Mouse (Mus musculus): ENCODE measurements at regions not wholly inside any gene's neighbourhood (a gene's known extent, or its start where the extent isn't known, plus 50 kb on each side); places are given as distances from the start of the nearest gene placed in this dataset.

- WGBS: 69% methylated on average over 3 of the region's 3 CpGs
- no peak overlapping the region for H3K4me3 ChIP-seq (ENCODE audit: low read depth, low read length)
- no peak overlapping the region for H3K27ac ChIP-seq (ENCODE audit: low read depth)
- no peak overlapping the region for H3K4me2 ChIP-seq (ENCODE audit: low read length)
- H3K4me1 ChIP-seq (replicated peaks; ENCODE audit: control insufficient read depth, insufficient read depth, low read length): no peaks in the 10 kb centered on the region
- H3K27me3 ChIP-seq (replicated peaks; ENCODE audit: control insufficient read depth, insufficient read depth, low read length): no peaks in the 10 kb centered on the region
- H3K36me3 ChIP-seq (ENCODE audit: control insufficient read depth, insufficient read depth, low read length): no peaks in the 10 kb centered on the region
- no peaks in the 10 kb centered on the region for H3K9me3 ChIP-seq (ENCODE audit: control insufficient read depth, low read length)
- DNase-seq (ENCODE audit: low spot score) (no peak), ATAC-seq (replicated peaks; ENCODE audit: low FRiP score, low TSS enrichment, low read depth) (no peak)
- H3K9ac ChIP-seq (ENCODE audit: low read length): no peak overlapping the region
Measured at GRCm38 (mm10) chr1:73793256-73793655, 331.0 kb downstream of the Tns1 start.

- Histone ChIP-seq H3K27ac (ENCODE audit: low read depth) (no peak overlapping the region), H3K4me2 (ENCODE audit: low read length) (no peak overlapping the region), H3K27me3 (replicated peaks; ENCODE audit: control insufficient read depth, insufficient read depth, low read length) (no peaks in the 10 kb centered on the region), H3K9ac (ENCODE audit: low read length) (no peak overlapping the region), H3K4me3 (ENCODE audit: low read depth, low read length) (no peak overlapping the region), H3K36me3 (ENCODE audit: control insufficient read depth, insufficient read depth, low read length) (no peaks in the 10 kb centered on the region), H3K4me1 (replicated peaks; ENCODE audit: control insufficient read depth, insufficient read depth, low read length) (no peaks in the 10 kb centered on the region), H3K9me3 (ENCODE audit: control insufficient read depth, low read length) (no peaks in the 10 kb centered on the region)
- ATAC-seq (replicated peaks; ENCODE audit: low FRiP score, low TSS enrichment, low read depth): no peak
- 94% methylated on average over 5 of the region's 5 CpGs for WGBS
- no peak for DNase-seq (ENCODE audit: low spot score)
Measured at GRCm38 (mm10) chr1:73792311-73792710, 331.9 kb downstream of the Tns1 start.

GRCm38 (mm10) chr1:73787666-73788065 is 336.6 kb downstream of the Tns1 start:
- Histone ChIP-seq H3K27me3 (replicated peaks; ENCODE audit: control insufficient read depth, insufficient read depth, low read length) (no peaks in the 10 kb centered on the region), H3K9ac (ENCODE audit: low read length) (no peak overlapping the region), H3K4me1 (replicated peaks; ENCODE audit: control insufficient read depth, insufficient read depth, low read length) (no peaks in the 10 kb centered on the region), H3K4me2 (ENCODE audit: low read length) (no peak overlapping the region), H3K27ac (ENCODE audit: low read depth) (no peak overlapping the region), H3K4me3 (ENCODE audit: low read depth, low read length) (no peak overlapping the region), H3K9me3 (ENCODE audit: control insufficient read depth, low read length) (no peaks in the 10 kb centered on the region), H3K36me3 (ENCODE audit: control insufficient read depth, insufficient read depth, low read length) (no peaks in the 10 kb centered on the region)
- DNase-seq (ENCODE audit: low spot score): no peak
- ATAC-seq (replicated peaks; ENCODE audit: low FRiP score, low TSS enrichment, low read depth): no peak
- WGBS: 52% methylated on average over 2 of the region's 2 CpGs

GRCm38 (mm10) chr1:73787224-73787623 is 337.0 kb downstream of the Tns1 start:
- H3K4me1 ChIP-seq (replicated peaks; ENCODE audit: control insufficient read depth, insufficient read depth, low read length): no peaks in the 10 kb centered on the region

GRCm38 (mm10) chr1:73783303-73783702 is 340.9 kb downstream of the Tns1 start:
- Histone ChIP-seq H3K4me1 (replicated peaks; ENCODE audit: control insufficient read depth, insufficient read depth, low read length) (no peaks in the 10 kb centered on the region), H3K4me3 (ENCODE audit: low read depth, low read length) (no peak overlapping the region), H3K27me3 (replicated peaks; ENCODE audit: control insufficient read depth, insufficient read depth, low read length) (no peaks in the 10 kb centered on the region), H3K9me3 (ENCODE audit: control insufficient read depth, low read length) (no peaks in the 10 kb centered on the region), H3K27ac (ENCODE audit: low read depth) (no peak overlapping the region), H3K9ac (ENCODE audit: low read length) (no peak overlapping the region), H3K36me3 (ENCODE audit: control insufficient read depth, insufficient read depth, low read length) (no peaks in the 10 kb centered on the region), H3K4me2 (ENCODE audit: low read length) (no peak overlapping the region)
- DNase-seq (ENCODE audit: low spot score): no peak
- 81% methylated on average over 2 of the region's 2 CpGs for WGBS
- no peak for ATAC-seq (replicated peaks; ENCODE audit: low FRiP score, low TSS enrichment, low read depth)

More at GRCm38 (mm10) chr1:73787224-73787623, 337.0 kb downstream of the Tns1 start:
- ATAC-seq (replicated peaks; ENCODE audit: low FRiP score, low TSS enrichment, low read depth) (no peak), DNase-seq (ENCODE audit: low spot score) (no peak)
- 79% methylated on average over 7 of the region's 7 CpGs for WGBS
- Histone ChIP-seq H3K9me3 (ENCODE audit: control insufficient read depth, low read length) (no peaks in the 10 kb centered on the region), H3K9ac (ENCODE audit: low read length) (no peak overlapping the region), H3K27me3 (replicated peaks; ENCODE audit: control insufficient read depth, insufficient read depth, low read length) (no peaks in the 10 kb centered on the region), H3K27ac (ENCODE audit: low read depth) (no peak overlapping the region), H3K36me3 (ENCODE audit: control insufficient read depth, insufficient read depth, low read length) (no peaks in the 10 kb centered on the region), H3K4me2 (ENCODE audit: low read length) (no peak overlapping the region), H3K4me3 (ENCODE audit: low read depth, low read length) (no peak overlapping the region)

GRCm38 (mm10) chr1:73782871-73783270 is 341.4 kb downstream of the Tns1 start:
- 72% methylated on average over 2 of the region's 2 CpGs for WGBS
- Histone ChIP-seq H3K4me3 (ENCODE audit: low read depth, low read length) (no peak overlapping the region), H3K4me2 (ENCODE audit: low read length) (no peak overlapping the region), H3K36me3 (ENCODE audit: control insufficient read depth, insufficient read depth, low read length) (no peaks in the 10 kb centered on the region), H3K27ac (ENCODE audit: low read depth) (no peak overlapping the region), H3K4me1 (replicated peaks; ENCODE audit: control insufficient read depth, insufficient read depth, low read length) (no peaks in the 10 kb centered on the region), H3K9me3 (ENCODE audit: control insufficient read depth, low read length) (no peaks in the 10 kb centered on the region), H3K9ac (ENCODE audit: low read length) (no peak overlapping the region), H3K27me3 (replicated peaks; ENCODE audit: control insufficient read depth, insufficient read depth, low read length) (no peaks in the 10 kb centered on the region)
- DNase-seq (ENCODE audit: low spot score): no peak
- ATAC-seq (replicated peaks; ENCODE audit: low FRiP score, low TSS enrichment, low read depth): no peak

- Histone ChIP-seq H3K27ac (ENCODE audit: low read depth) (no peak overlapping the region), H3K4me1 (replicated peaks; ENCODE audit: control insufficient read depth, insufficient read depth, low read length) (no peaks in the 10 kb centered on the region), H3K9ac (ENCODE audit: low read length) (no peak overlapping the region), H3K4me3 (ENCODE audit: low read depth, low read length) (no peak overlapping the region), H3K9me3 (ENCODE audit: control insufficient read depth, low read length) (no peaks in the 10 kb centered on the region), H3K36me3 (ENCODE audit: control insufficient read depth, insufficient read depth, low read length) (no peaks in the 10 kb centered on the region), H3K4me2 (ENCODE audit: low read length) (no peak overlapping the region), H3K27me3 (replicated peaks; ENCODE audit: control insufficient read depth, insufficient read depth, low read length) (no peaks in the 10 kb centered on the region)
- ATAC-seq (replicated peaks; ENCODE audit: low FRiP score, low TSS enrichment, low read depth) (no peak), DNase-seq (ENCODE audit: low spot score) (no peak)
- 30% methylated on average over 5 of the region's 5 CpGs for WGBS
Measured at GRCm38 (mm10) chr1:73771773-73772172, 352.5 kb downstream of the Tns1 start.

- Histone ChIP-seq H3K9me3 (ENCODE audit: control insufficient read depth, low read length) (no peaks in the 10 kb centered on the region), H3K9ac (ENCODE audit: low read length) (no peak overlapping the region), H3K27me3 (replicated peaks; ENCODE audit: control insufficient read depth, insufficient read depth, low read length) (no peaks in the 10 kb centered on the region), H3K4me2 (ENCODE audit: low read length) (no peak overlapping the region), H3K36me3 (ENCODE audit: control insufficient read depth, insufficient read depth, low read length) (no peaks in the 10 kb centered on the region), H3K4me1 (replicated peaks; ENCODE audit: control insufficient read depth, insufficient read depth, low read length) (no peaks in the 10 kb centered on the region), H3K4me3 (ENCODE audit: low read depth, low read length) (no peak overlapping the region), H3K27ac (ENCODE audit: low read depth) (no peak overlapping the region)
- 84% methylated on average over 5 of the region's 5 CpGs for WGBS
- no peak for ATAC-seq (replicated peaks; ENCODE audit: low FRiP score, low TSS enrichment, low read depth)
- no peak for DNase-seq (ENCODE audit: low spot score)
Measured at GRCm38 (mm10) chr1:73770631-73771030, 353.6 kb downstream of the Tns1 start.

GRCm38 (mm10) chr1:73764611-73765333 is 359.5 kb downstream of the Tns1 start:
- ATAC-seq (replicated peaks; ENCODE audit: low FRiP score, low TSS enrichment, low read depth): no peak
- 54% methylated on average over 5 of the region's 5 CpGs for WGBS
- Histone ChIP-seq H3K36me3 (ENCODE audit: control insufficient read depth, insufficient read depth, low read length) (no peaks in the 10 kb centered on the region), H3K9ac (ENCODE audit: low read length) (no peak overlapping the region), H3K4me1 (replicated peaks; ENCODE audit: control insufficient read depth, insufficient read depth, low read length) (no peaks in the 10 kb centered on the region; the same call in 1 of the 2 replicates), H3K27ac (ENCODE audit: low read depth) (no peak overlapping the region), H3K9me3 (ENCODE audit: control insufficient read depth, low read length) (no peaks in the 10 kb centered on the region), H3K4me2 (ENCODE audit: low read length) (no peak overlapping the region), H3K27me3 (replicated peaks; ENCODE audit: control insufficient read depth, insufficient read depth, low read length) (no peaks in the 10 kb centered on the region), H3K4me3 (ENCODE audit: low read depth, low read length) (no peak overlapping the region)
- no peak for DNase-seq (ENCODE audit: low spot score)

All from intestine, embryonic 14.5 days (tissue).